Mouse (Mus musculus) thymus, adult 2 months (tissue): ENCODE data around the gene Slc8a1.

Source experiments
- CTCF ChIP-seq: fragments of 200-500 bp; IDR thresholded peaks from 2 replicates; pipeline ENCODE4 v1.5.1; 2012; ENCODE audit warnings: mild to moderate bottlenecking, control low read depth, low read length, moderate library complexity, borderline replicate concordance; ENCODE audit not compliant: control insufficient read depth, poor library complexity, insufficient read depth; ENCODE audit errors: extremely low read depth
- POLR2A ChIP-seq: fragments of 200-500 bp; IDR thresholded peaks from 2 replicates; pipeline ENCODE4 v1.6.1; 2012; ENCODE audit warnings: mild to moderate bottlenecking, low read length, control low read depth, moderate library complexity; ENCODE audit not compliant: control insufficient read depth, poor library complexity, insufficient read depth; ENCODE audit errors: extremely low read depth

DNA sequence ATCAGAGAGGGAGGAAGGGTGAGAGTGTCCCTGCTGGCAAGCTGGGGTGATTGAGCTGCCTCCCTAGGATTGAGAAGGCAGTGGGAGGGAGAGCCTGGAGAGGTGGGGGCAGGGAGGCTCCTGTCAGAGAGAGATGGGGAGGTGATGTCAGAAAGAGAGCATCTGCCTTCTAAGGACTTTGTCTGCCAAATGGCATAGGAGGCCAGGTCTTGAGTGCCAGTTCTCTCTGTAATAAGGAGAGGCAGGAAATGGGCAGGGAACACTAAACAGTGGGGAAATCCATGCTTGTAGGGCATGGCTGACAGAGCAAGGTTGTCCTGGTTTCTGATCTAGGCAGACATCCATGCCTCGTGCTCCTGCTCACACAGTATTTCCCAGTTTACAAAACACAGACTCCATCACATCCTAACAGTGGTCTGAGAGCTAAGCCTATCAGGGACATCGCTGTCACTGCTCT is 117.0 kb downstream of the Slc8a1 start:
- TF ChIP-seq CTCF (no peak), POLR2A (no peak)
